Mouse (Mus musculus) left cerebral cortex, adult 2 months (tissue): ENCODE results near the gene Sowahd. TPM values are rescaled to one million over a fixed set of nuclear protein-coding genes. Genes with fewer than 3 reads are reported as not detected.
A peak's percentile ranks its signal among the peaks of the same experiment; 100 is the strongest.

ENCODE experiments used
- DNase-seq, 2 experiments: peaks; one replicate each; pipeline ENCODE4 v3.0.0; 2021 to 2022; ENCODE audit warnings: low spot score in 2 of 2, mixed read lengths in 1 of 2; ENCODE audit errors: extremely low spot score in 1 of 2
- H3K27ac ChIP-seq: fragments of 200-600 bp; 2 replicates; pipeline ENCODE4 v1.8.1; 2022
- H3K4me3 ChIP-seq: fragments of 200-600 bp; 2 replicates; pipeline ENCODE4 v1.8.1; 2022
- CTCF ChIP-seq: fragments of 200-600 bp; IDR thresholded peaks from 2 replicates; pipeline ENCODE4 v1.8.1; 2022; ENCODE audit warnings: antibody characterized with exemption, mild to moderate bottlenecking, moderate library complexity
- intact Hi-C: fragments of 180-260 bp; cut with DNase I; formaldehyde crosslinking; loops from one replicate; pipeline ENCODE4 v1.15.1; 2025
- long read RNA-seq, 2 experiments: library from polyadenylated mRNA; stranded (forward); transcript quantifications; one replicate each; pipeline ENCODE4 v2.0.0; 2021; ENCODE audit warnings: borderline mapping rate in 2 of 2
- total RNA-seq, 2 experiments: library from RNA; stranded (reverse); gene quantifications; 2 replicates each; pipeline ENCODE4 v1.2.3; 2021

The Sowahd gene
- not detected for total RNA-seq
- long read RNA-seq, experiment 1 = 0 reads
- long read RNA-seq, experiment 2 = 0 reads

DNA sequence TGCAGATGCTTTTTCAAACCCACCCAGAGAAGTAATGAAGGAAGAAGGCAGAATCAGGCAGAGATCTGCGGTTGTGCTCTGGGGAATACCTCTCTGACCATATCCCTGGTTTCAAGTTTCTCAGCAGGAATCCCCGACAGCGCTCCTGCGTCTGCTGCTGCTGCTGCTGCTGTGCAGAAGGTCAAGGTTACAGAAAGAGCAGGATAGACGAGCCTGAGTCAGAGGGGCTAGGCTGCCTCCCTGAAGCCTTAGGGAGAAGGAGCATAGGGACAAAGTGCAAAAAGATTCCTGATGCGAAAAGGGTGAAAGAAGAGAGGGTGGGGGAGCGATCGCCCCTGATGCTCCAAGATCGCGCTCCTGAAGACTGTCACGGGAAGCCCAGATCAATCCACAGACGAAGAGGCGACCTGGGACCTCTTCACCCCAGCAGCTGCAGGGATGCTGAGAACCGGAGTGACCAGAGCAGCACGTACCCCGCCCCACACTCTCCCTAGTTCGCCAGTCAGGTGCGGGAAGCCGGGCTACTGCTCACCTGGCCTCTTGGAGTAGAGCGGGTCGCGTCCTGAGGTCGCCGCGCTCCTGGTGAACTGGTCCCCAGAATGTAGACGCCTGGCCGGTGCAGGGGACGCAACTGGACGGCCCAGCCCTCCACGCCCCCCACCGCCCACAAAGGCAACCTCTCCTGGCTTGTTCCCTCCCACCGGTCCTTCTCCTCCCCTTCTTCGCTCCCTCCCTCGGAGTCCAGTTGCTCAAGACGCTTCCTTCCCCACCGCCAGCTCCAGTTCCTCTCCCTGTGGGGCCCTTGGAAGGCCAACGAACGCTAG is at the start of gene Sowahd:
TSS of gene Sowahd (plus strand) at position 780 of the 824 bp plus-strand sequence.
- no peak for DNase-seq
- H3K27ac ChIP-seq = no peak within 1 kb of the TSS
- intact Hi-C loops = no loop called here
- TF ChIP-seq CTCF = no peak
- H3K4me3 ChIP-seq = peak within 1 kb of the TSS; percentile 26; the same call in 1 of the 2 replicates

DNA sequence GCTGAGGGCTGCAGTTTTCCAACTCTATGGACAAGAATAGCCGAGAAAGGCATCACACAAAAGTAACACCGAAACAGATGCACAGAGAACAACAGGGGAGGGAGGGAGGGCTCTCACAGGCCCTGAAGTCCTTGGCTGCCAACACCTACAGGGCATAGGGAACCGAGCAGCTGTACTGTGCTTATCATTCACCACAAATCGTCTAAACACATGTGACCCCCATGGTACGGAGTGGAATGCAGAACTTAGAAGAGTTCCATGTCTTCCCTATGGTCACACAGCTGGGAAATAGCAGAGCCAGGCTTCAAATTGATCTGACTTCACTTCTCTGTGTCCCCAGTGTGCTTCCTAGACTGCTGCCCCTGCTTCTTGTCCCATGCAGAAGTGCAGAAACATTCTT is 34.8 kb upstream of the Sowahd start:
- intact Hi-C loops = no loop called here
- DNase-seq = no peak
- no peak for TF ChIP-seq CTCF
- Histone ChIP-seq H3K27ac (no peak overlapping the region), H3K4me3 (no peak overlapping the region)

DNA sequence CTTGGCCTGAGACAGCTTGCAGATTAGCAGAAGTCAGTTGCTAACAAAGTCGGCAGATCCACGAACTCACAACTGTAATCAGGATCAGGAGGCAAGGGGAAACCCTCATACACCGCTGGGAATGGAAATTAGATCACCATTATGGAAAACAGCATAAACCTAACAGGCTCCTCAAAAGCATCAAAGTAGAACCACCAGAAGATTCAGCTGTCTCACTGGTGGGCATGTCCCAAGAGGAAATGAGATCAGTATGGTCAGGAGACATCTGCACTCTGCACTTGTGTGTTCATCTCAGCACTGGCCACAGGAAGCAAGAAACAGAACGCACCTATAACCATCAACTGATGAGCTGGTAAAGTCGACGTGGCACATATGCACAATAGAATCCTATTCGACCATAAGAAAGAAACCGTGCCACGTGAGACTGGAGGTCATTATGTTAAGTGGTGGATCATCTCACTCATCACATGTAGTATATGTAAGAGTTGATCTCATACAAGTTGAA is 30.4 kb upstream of the Sowahd start:
- no peak for TF ChIP-seq CTCF
- DNase-seq = no peak
- Histone ChIP-seq H3K27ac (no peak overlapping the region), H3K4me3 (no peak overlapping the region)
- intact Hi-C loops = no loop called here

DNA sequence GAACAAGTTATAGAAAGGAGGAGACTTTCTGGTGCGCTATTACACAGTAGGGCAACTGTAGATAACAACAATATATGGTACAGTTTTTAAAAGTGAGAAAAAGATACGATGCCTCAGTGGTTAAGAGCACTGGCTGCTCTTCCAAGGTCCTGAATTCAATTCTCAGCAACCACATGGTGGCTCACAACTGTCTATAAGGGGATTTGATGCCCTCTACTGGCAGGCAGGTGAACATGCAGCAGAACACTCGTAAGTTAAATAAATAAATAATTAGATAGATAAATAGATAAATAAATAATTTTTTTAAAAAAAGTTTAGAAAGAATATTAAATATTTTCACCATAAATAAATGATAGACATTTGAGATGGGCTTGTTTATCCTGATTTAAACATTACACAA is 29.6 kb upstream of the Sowahd start:
- Histone ChIP-seq H3K4me3 (no peak overlapping the region), H3K27ac (no peak overlapping the region)
- intact Hi-C loops = no loop called here
- TF ChIP-seq CTCF = peak; percentile 42
- DNase-seq = no peak

DNA sequence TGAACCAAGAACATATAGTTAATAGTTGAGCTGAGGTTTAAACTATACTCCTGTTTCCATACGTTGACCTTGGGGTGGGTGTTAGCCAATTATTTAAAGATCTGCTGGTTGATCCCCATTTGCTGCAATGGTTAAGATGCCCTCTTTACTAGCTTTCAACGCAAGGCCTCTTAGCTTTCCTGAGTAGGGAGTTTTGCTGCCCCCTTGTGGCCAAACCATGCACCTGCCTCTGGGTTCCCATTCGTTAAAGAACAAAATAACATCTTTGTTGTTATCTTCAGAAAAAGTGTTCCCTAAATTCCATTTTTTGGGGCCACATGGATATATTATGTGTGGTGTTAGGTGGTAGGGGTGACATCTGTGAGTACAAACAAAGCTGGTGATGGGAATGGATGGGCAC is 26.0 kb upstream of the Sowahd start:
- TF ChIP-seq CTCF = peak; percentile 86
- no peak overlapping the region for H3K27ac ChIP-seq

DNA sequence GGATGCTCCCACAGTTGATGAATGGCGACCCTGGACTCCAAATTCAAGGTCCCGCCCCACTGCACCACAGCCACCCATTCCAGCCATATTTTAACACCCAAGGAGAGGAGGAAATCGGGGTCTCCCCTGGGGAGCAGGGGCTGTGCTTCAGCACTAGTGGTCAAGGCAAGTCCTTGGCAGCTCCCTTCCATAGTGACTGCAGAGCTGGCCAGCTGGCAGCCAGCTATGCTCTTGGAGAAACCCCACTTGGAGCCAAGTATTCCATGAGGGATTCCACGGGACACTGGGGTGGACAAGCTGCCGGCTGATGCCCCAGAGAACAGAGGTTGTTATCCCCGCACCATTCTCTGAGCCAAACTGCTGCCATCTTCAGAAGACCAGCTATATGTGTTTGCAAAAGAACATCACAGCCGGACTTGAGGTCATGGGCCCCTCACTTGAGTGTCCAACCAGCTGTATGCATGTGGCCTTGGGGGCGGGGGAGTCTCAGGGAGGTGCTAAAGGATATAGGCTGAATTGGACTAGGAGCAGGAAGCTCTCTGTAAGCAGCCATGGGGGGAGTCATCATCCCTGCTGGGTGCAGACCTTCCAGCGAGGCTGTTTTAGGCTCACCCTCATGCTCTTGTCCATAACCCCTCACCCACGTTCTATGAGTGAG is 24.9 kb upstream of the Sowahd start:
- no peak for DNase-seq
- Histone ChIP-seq H3K4me3 (no peak overlapping the region), H3K27ac (no peak overlapping the region)
- TF ChIP-seq CTCF = no peak
- intact Hi-C loops = loop anchor here (2.0 to 5.0 kb wide), 3 partner anchors 36 to 111 kb away; no protein-coding TSS in a partner anchor

More for the DNA sequence above, 26.0 kb upstream of the Sowahd start:
- peak; percentile 61 to 66 for DNase-seq
- intact Hi-C loops = loop anchor here (2.0 to 5.0 kb wide), 3 partner anchors 35 to 110 kb away; no protein-coding TSS in a partner anchor
- no peak overlapping the region for H3K4me3 ChIP-seq

DNA sequence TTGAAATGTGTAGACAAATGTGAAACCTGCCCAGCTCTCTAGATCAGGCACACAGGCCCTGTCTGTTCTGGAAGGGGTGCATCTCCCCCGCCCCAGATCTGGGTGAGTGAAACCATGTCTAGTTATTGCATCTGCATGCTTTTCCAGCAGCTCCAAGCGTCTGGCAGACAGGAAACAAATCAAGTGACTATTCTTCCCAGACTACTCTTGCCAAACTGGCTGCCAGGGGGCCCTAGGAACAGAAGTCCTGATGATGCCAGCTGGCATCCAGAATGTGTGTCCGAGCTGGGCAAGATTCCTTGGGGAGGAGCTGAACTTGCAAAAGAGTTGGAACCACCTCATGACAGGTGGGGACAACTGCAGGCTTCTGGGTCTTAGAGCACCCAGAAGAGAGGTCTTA is 20.3 kb upstream of the Sowahd start:
- no peak for DNase-seq
- H3K27ac ChIP-seq = no peak overlapping the region
- TF ChIP-seq CTCF = no peak
- H3K4me3 ChIP-seq = no peak overlapping the region
- intact Hi-C loops = no loop called here

DNA sequence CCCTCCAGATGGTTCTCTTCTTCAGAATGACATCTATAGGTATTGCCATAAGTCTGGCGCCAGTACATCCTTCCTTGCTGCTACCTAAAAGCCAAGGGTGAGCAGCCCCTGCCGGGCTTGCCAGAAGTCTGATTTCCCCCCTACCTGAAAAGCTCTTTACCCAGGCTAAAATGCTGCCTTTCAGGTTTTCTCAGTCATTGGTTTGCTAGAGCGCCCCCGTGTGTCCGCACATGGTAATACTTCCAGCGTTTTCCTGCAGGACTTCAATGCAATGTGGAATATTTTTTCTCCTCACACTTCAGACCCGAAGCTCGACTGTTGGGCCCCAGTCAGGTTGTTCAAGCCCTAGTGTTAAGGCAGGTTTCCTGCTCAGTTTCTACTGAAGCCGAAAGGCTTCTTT is 5.9 kb upstream of the Sowahd start:
- no peak overlapping the region for H3K4me3 ChIP-seq
- DNase-seq = peak; percentile 39 to 66
- intact Hi-C loops = no loop called here
- no peak overlapping the region for H3K27ac ChIP-seq
- peak; percentile 75 for TF ChIP-seq CTCF

DNA sequence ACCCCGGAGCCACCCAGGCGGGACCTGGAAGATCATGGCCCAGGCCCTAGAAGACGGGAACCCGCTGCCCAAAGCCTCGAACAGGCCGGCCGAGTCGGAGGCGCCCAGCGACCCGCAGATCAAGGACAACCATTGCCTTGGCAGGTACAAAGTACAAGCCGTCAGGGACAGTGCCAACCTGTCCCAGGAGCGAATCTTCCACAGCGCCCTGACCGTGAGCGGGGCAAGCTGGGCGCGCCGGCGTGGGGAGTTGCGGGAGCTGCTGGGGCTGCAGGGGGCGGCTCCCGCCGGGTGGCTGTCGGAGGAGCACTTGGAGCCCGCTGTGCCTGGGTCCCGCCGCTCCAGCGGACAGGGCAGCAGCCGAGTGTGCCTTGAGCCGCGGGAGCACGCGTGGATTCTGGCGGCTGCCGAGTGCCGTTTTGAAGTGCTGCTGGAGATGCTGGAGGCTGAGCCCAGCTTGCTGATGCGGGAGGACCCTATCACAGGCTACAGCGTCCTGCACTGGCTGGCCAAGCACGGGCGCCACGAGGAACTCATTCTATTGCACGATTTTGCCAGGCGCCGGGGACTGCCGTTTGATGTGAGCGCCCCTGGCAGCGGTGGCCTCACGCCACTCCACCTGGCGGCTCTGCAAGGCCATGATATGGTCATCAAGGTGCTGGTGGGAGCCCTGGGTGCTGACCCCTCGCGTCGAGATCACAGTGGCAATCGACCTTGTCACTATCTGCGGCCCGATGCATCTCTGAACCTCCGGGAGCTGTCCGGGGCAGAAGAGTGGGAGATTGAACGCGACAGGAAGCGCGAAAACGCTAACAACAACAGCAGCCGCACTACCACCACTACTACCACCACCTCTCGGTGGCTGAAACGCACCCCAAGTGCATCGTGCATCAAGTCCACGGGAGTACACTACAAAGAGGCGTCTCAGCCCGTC is 512 bp downstream of the Sowahd start:
- intact Hi-C loops = no loop called here

DNA sequence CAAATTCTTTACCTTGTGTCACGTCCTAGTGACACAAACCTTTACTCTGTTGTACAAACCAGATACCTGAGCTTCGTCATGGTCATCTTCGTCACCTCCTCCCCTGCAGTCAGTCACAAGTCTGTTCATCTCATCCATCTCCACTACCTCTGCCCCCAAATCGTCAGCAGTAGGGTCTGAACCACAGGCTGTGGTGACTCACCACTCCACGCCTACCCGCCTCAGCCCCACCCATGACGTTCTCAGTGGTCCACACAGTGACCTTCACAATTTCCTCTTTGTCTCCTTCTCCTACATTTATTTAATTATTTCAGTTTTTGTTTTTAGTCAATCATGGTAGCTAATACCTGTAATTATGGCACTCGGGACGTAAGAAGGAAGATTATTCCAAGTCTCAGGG is 15.3 kb downstream of the Sowahd start:
- Histone ChIP-seq H3K27ac (no peak overlapping the region), H3K4me3 (no peak overlapping the region)
- intact Hi-C loops = no loop called here
- no peak for TF ChIP-seq CTCF
- no peak for DNase-seq

More for the DNA sequence above, 512 bp downstream of the Sowahd start:
- H3K27ac ChIP-seq = no peak overlapping the region
- DNase-seq = no peak
- peak overlapping the region; percentile 26; the same call in 1 of the 2 replicates for H3K4me3 ChIP-seq
- no peak for TF ChIP-seq CTCF

DNA sequence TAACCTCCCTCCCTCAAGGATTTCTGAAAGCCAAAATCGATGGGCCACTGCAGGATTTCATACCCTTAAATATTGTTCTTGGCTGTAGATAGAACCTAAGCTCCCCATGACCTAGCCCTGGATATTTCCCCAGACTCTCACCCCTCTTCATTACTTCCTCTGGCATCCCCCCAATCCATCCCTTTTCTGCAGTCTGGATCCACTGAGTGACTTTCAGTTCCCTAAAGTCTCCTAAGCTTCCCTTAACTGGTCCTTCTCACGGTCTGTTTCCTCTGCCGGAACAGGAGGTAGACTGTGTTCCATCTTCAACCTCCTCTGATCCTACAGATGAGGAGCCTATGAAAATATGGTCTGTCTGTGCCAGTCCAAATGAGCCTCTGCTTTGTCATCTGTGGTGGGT is 18.7 kb downstream of the Sowahd start:
- Histone ChIP-seq H3K27ac (no peak overlapping the region), H3K4me3 (no peak overlapping the region)
- DNase-seq = no peak
- intact Hi-C loops = no loop called here
- TF ChIP-seq CTCF = no peak
